In the genomic region with DNA sequence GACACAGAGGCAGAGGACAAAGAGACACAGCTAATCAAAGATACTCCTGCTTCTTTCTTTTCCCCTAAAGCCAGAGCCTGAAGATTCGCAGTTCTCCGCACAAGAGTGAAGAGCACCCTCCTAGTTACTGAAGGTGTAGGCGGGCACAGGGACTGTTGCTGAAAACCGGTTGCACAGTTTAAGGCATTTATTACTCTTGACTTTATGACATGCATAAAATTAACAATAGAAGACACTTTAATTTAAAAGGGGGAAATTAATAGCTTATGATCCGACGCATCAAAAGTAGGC, we compare ENCODE assay signal across 15 mouse cellular contexts.
A peak's percentile ranks its signal among the peaks of the same experiment; 100 is the strongest.
DNase-seq lines count a peak whose midpoint lies in the region; ATAC-seq and TF ChIP-seq lines count a peak whose summit lies in the region.
"Had no signal": no experiment of that assay in that cellular context is flagged by ENCODE, and none has a peak within 500 bp of the region (broad histone marks: within the 10 kb centered on the region; RNA-seq: fewer than 3 reads in every experiment).

No protein-coding gene starts in this region.

- H3K4me2 ChIP-seq in forebrain, embryonic 11.5 days (ENCODE audit: low read depth, low read length, severe bottlenecking): no peak overlapping the region
- peak overlapping the region; percentile 31 for H3K4me2 ChIP-seq in forebrain, embryonic 16.5 days (ENCODE audit: low read length)
- H3K4me2 ChIP-seq in midbrain, postnatal 0 days (ENCODE audit: low read depth, low read length, poor library complexity, severe bottlenecking): peak overlapping the region; percentile 25
- H3K4me2 ChIP-seq: limb, embryonic 15.5 days had no signal

- peaks cover 5% of the 10 kb centered on the region; the same call in 1 of the 2 replicates for H3K4me1 ChIP-seq in forebrain, embryonic 11.5 days (replicated peaks; ENCODE audit: control insufficient read depth, insufficient read depth, low read length)
- H3K4me1 ChIP-seq in forebrain, embryonic 16.5 days (replicated peaks; ENCODE audit: control insufficient read depth, insufficient read depth, low read length): peaks cover 12% of the 10 kb centered on the region
- H3K4me1 ChIP-seq in limb, embryonic 10.5 days: peaks cover 21% of the 10 kb centered on the region
- peaks cover 12% of the 10 kb centered on the region; the same call in 1 of the 2 replicates for H3K4me1 ChIP-seq in midbrain, postnatal 0 days (ENCODE audit: insufficient read depth, low read length)

- H3K36me3 ChIP-seq in forebrain, embryonic 11.5 days (ENCODE audit: control insufficient read depth, insufficient read depth, low read length): no peaks in the 10 kb centered on the region
- H3K36me3 ChIP-seq in forebrain, embryonic 16.5 days (ENCODE audit: control insufficient read depth, insufficient read depth): no peaks in the 10 kb centered on the region
- H3K36me3 ChIP-seq in limb, embryonic 10.5 days: no peaks in the 10 kb centered on the region
- no peaks in the 10 kb centered on the region for H3K36me3 ChIP-seq in midbrain, postnatal 0 days (ENCODE audit: insufficient read depth, low read length)
- H3K36me3 ChIP-seq: limb, embryonic 15.5 days had no signal

- H3K9ac ChIP-seq in forebrain, embryonic 11.5 days (ENCODE audit: low read length): peak overlapping the region; percentile 3; the same call in 1 of the 2 replicates
- H3K9ac ChIP-seq in forebrain, embryonic 16.5 days (replicated peaks; ENCODE audit: low read depth, low read length): peak overlapping the region; percentile 24
- peak overlapping the region; percentile 19; the same call in 1 of the 2 replicates for H3K9ac ChIP-seq in midbrain, postnatal 0 days (replicated peaks; ENCODE audit: low read length, poor library complexity, severe bottlenecking)
- H3K9ac ChIP-seq: limb, embryonic 15.5 days had no signal

- H3K9me3 ChIP-seq in forebrain, embryonic 11.5 days (ENCODE audit: control insufficient read depth, low read length): no peaks in the 10 kb centered on the region
- no peaks in the 10 kb centered on the region for H3K9me3 ChIP-seq in forebrain, embryonic 16.5 days (ENCODE audit: control insufficient read depth, low read length)
- no peaks in the 10 kb centered on the region for H3K9me3 ChIP-seq in limb, embryonic 10.5 days (replicated peaks)
- no peaks in the 10 kb centered on the region for H3K9me3 ChIP-seq in midbrain, postnatal 0 days (ENCODE audit: low read length)
- H3K9me3 ChIP-seq: limb, embryonic 15.5 days had no signal

- no peak for DNase-seq in forebrain, embryonic 11.5 days (ENCODE audit: low spot score)
- DNase-seq in limb, embryonic 10.5 days (ENCODE audit: low spot score): no peak
- no peak for DNase-seq in midbrain, postnatal 0 days (ENCODE audit: low spot score)
- no peak for DNase-seq in right cerebral cortex, postnatal 25 days
- DNase-seq in urinary bladder, postnatal 4 days (ENCODE audit: low spot score in 2 of 2): no peak
- no peak for DNase-seq in embryo, embryonic 10.5 days (ENCODE audit: low spot score)
- no peak for DNase-seq in Muller cell, postnatal 12 days (ENCODE audit: inconsistent ontology term)
- DNase-seq: cerebellum, adult 2 months; heart, adult 2 months; heart, postnatal 10 days; lung, adult 18-20 months; thymus, postnatal 25 days had no signal

- 92% methylated on average over 6 of the region's 6 CpGs for WGBS in forebrain, embryonic 11.5 days
- 62% methylated on average over 6 of the region's 6 CpGs for WGBS in forebrain, embryonic 16.5 days
- 91% methylated on average over 6 of the region's 6 CpGs for WGBS in limb, embryonic 10.5 days
- 57% methylated on average over 6 of the region's 6 CpGs for WGBS in midbrain, postnatal 0 days

- peaks cover 11% of the 10 kb centered on the region for H3K27me3 ChIP-seq in forebrain, embryonic 11.5 days (ENCODE audit: control insufficient read depth, insufficient read depth, low read length)
- H3K27me3 ChIP-seq in forebrain, embryonic 16.5 days (replicated peaks; ENCODE audit: control insufficient read depth, insufficient read depth, low read length): 0 out of 2 replicates have a peak, but pooled peaks cover 2% of the 10 kb centered on the region
- no peaks in the 10 kb centered on the region for H3K27me3 ChIP-seq in limb, embryonic 10.5 days (ENCODE audit: low read depth, poor library complexity, severe bottlenecking)
- H3K27me3 ChIP-seq in midbrain, postnatal 0 days (ENCODE audit: insufficient read depth, low read length): 0 out of 2 replicates have a peak, but pooled peaks cover 4% of the 10 kb centered on the region
- H3K27me3 ChIP-seq: limb, embryonic 15.5 days had no signal

- ATAC-seq in forebrain, embryonic 11.5 days (replicated peaks; ENCODE audit: low FRiP score): no peak
- no peak for ATAC-seq in forebrain, embryonic 16.5 days
- ATAC-seq in midbrain, postnatal 0 days (ENCODE audit: low FRiP score): no peak
- ATAC-seq: intestine, embryonic 16.5 days had no signal

- H3K4me3 ChIP-seq in forebrain, embryonic 11.5 days (ENCODE audit: low read depth, low read length): no peak overlapping the region
- H3K4me3 ChIP-seq in forebrain, embryonic 16.5 days (replicated peaks; ENCODE audit: low read length): no peak overlapping the region
- no peak overlapping the region for H3K4me3 ChIP-seq in limb, embryonic 10.5 days
- H3K4me3 ChIP-seq in midbrain, postnatal 0 days (ENCODE audit: low read depth, low read length): no peak overlapping the region
- H3K4me3 ChIP-seq: heart, adult 2 months; limb, embryonic 15.5 days had no signal

- no peak for TF ChIP-seq CTCF in midbrain, postnatal 0 days (IDR thresholded peaks at IDR 0.05)

- peak overlapping the region; percentile 57; the same call in 1 of the 2 replicates for H3K27ac ChIP-seq in forebrain, embryonic 11.5 days (ENCODE audit: low read depth, low read length)
- H3K27ac ChIP-seq in forebrain, embryonic 16.5 days (ENCODE audit: low read length): peak overlapping the region; percentile 72
- peak overlapping the region; percentile 77; the same call in 1 of the 2 replicates for H3K27ac ChIP-seq in limb, embryonic 10.5 days
- peak overlapping the region; percentile 69 for H3K27ac ChIP-seq in midbrain, postnatal 0 days (ENCODE audit: low read depth, low read length)
- H3K27ac ChIP-seq: heart, adult 2 months; limb, embryonic 15.5 days had no signal
